Mouse (Mus musculus) adrenal gland, adult 18-20 months (tissue): ENCODE measurements around the gene Mblac2. TPM values are rescaled to one million over a fixed set of nuclear protein-coding genes. Genes with fewer than 3 reads are reported as not detected.
A peak's percentile ranks its signal among the peaks of the same experiment; 100 is the strongest.
"Not testable (repeated sequence)": the region's sequence is repeated elsewhere in the genome, so short reads cannot be mapped to it uniquely, and the experiment has no call there.

Experiments used
- DNase-seq, 2 experiments: peaks; one replicate each; pipeline ENCODE4 v3.0.0; 2021 to 2022; ENCODE audit warnings: low spot score in 2 of 2
- long read RNA-seq, 2 experiments: library from polyadenylated mRNA; stranded (forward); transcript quantifications; one replicate each; pipeline ENCODE4 v2.0.0; 2021
- total RNA-seq, 2 experiments: library from RNA; stranded (reverse); gene quantifications; 1 replicate in 1 of 2; 2 replicates in 1 of 2; pipeline ENCODE4 v1.2.3; 2021

Mblac2 gene
- 1 to 10 TPM; 8.2 to 8.3 TPM for total RNA-seq
- long read RNA-seq, experiment 1, partial matches to known transcripts = 0 of 3 reads
- long read RNA-seq, experiment 1, other reads (novel, unspliced or antisense) = 0 of 3 reads
- long read RNA-seq, experiment 2, transcript Mblac2-201 (2 exons, 3,957 nt) = major isoform, 21 of 24 reads
- long read RNA-seq, experiment 2, partial matches to known transcripts = 1 of 24 reads
- long read RNA-seq, experiment 2, other reads (novel, unspliced or antisense) = 2 of 24 reads

GRCm38 (mm10) chr13:81710775-81711545 lies at the start of gene Mblac2, which contains the start of gene Polr3g:
Gene Mblac2, plus strand, starts transcription at chr13:81711341.
Gene Polr3g, minus strand, starts transcription at chr13:81711013.
- peak; percentile 97 to 98 for DNase-seq

- no peak for DNase-seq
Measured at GRCm38 (mm10) chr13:81663566-81664330, 47.4 kb upstream of the Mblac2 start.

- no peak for DNase-seq
Measured at GRCm38 (mm10) chr13:81664331-81664698, 46.8 kb upstream of the Mblac2 start.

- DNase-seq = no peak
Measured at GRCm38 (mm10) chr13:81667713-81668112, 43.4 kb upstream of the Mblac2 start.

- no peak for DNase-seq
Measured at GRCm38 (mm10) chr13:81675333-81675732, 35.8 kb upstream of the Mblac2 start.

- DNase-seq = no peak
Measured at GRCm38 (mm10) chr13:81683107-81683506, 28.0 kb upstream of the Mblac2 start.

- no peak for DNase-seq
Measured at GRCm38 (mm10) chr13:81684258-81684657, 26.9 kb upstream of the Mblac2 start.

GRCm38 (mm10) chr13:81684884-81685283 lies 26.3 kb upstream of the Mblac2 start:
- no peak for DNase-seq

- no peak for DNase-seq
Measured at GRCm38 (mm10) chr13:81689587-81689986, 21.6 kb upstream of the Mblac2 start.

GRCm38 (mm10) chr13:81690477-81690876 lies 20.7 kb upstream of the Mblac2 start:
- no peak for DNase-seq

GRCm38 (mm10) chr13:81691606-81692005 lies 19.5 kb upstream of the Mblac2 start:
- no peak for DNase-seq

GRCm38 (mm10) chr13:81694446-81694845 lies 16.7 kb upstream of the Mblac2 start:
- DNase-seq = no peak

- DNase-seq = no peak
Measured at GRCm38 (mm10) chr13:81703148-81703547, 8.0 kb upstream of the Mblac2 start.

GRCm38 (mm10) chr13:81703621-81704020 lies 7.5 kb upstream of the Mblac2 start:
- DNase-seq = no peak

- DNase-seq = no peak
Measured at GRCm38 (mm10) chr13:81706311-81706710, 4.8 kb upstream of the Mblac2 start.

- DNase-seq = no peak
Measured at GRCm38 (mm10) chr13:81709805-81710204, 1.3 kb upstream of the Mblac2 start.

GRCm38 (mm10) chr13:81710266-81710665 lies 875 bp upstream of the Mblac2 start:
- DNase-seq = no peak

GRCm38 (mm10) chr13:81711546-81712371 lies 618 bp downstream of the Mblac2 start:
- DNase-seq = no peak

GRCm38 (mm10) chr13:81713896-81714295 lies 2.8 kb downstream of the Mblac2 start:
- DNase-seq = no peak

- not testable (repeated sequence) for DNase-seq
Measured at GRCm38 (mm10) chr13:81728141-81728540, 17.0 kb downstream of the Mblac2 start.

GRCm38 (mm10) chr13:81729102-81729501 lies 18.0 kb downstream of the Mblac2 start:
- DNase-seq = no peak
